8 mouse cellular contexts compared by ENCODE assay signal in the genomic region with DNA sequence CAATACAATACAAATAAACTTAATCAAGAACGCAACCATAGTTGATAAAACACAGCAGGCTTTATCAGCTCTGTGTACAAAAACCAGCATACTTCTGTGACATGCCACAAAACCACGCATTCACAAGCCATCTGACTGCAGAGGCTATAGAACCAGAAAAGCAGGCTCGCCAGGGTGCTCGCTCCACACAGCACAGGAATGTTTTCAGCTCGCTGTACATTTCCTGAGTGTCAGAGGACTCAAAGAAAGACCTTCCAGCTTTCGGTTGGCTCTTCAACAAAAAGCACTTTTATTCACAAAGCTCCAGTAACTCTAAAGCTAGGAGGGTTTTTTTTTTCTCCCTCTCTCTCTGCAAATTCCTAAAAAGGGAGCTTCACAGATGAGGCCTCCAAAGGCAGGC. TPM values are rescaled to one million over a fixed set of nuclear protein-coding genes. Genes with fewer than 3 reads are reported as not detected.
DNase-seq lines count a peak whose midpoint lies in the region; ATAC-seq and TF ChIP-seq lines count a peak whose summit lies in the region.

No protein-coding gene starts in this region.

- no peak overlapping the region for H3K4me3 ChIP-seq in forebrain, embryonic 15.5 days
- H3K4me3 ChIP-seq in lung, postnatal 0 days (ENCODE audit: low read depth, low read length), result no peak overlapping the region
- H3K4me3 ChIP-seq in stomach, embryonic 16.5 days (replicated peaks; ENCODE audit: low read length), result no peak overlapping the region; the same call in 1 of the 2 replicates

- 16% methylated on average over 6 of the region's 6 CpGs for WGBS in forebrain, embryonic 15.5 days
- 20% methylated on average over 6 of the region's 6 CpGs for WGBS in lung, postnatal 0 days
- 10% methylated on average over 6 of the region's 6 CpGs for WGBS in stomach, embryonic 16.5 days

- H3K4me2 ChIP-seq in forebrain, embryonic 15.5 days (replicated peaks), result no peak overlapping the region
- no peak overlapping the region for H3K4me2 ChIP-seq in lung, postnatal 0 days (replicated peaks; ENCODE audit: low read depth, low read length)
- peak overlapping the region; percentile 45 for H3K4me2 ChIP-seq in stomach, embryonic 16.5 days (ENCODE audit: low read depth, low read length)

- no peaks in the 10 kb centered on the region for H3K9me3 ChIP-seq in forebrain, embryonic 15.5 days
- H3K9me3 ChIP-seq in lung, postnatal 0 days (ENCODE audit: low read length), result no peaks in the 10 kb centered on the region
- H3K9me3 ChIP-seq in stomach, embryonic 16.5 days (replicated peaks; ENCODE audit: control insufficient read depth, low read length), result no peaks in the 10 kb centered on the region

- peaks cover 20% of the 10 kb centered on the region for H3K4me1 ChIP-seq in forebrain, embryonic 15.5 days
- H3K4me1 ChIP-seq in lung, postnatal 0 days (ENCODE audit: insufficient read depth, low read depth, low read length), result peaks cover 5% of the 10 kb centered on the region; the same call in 1 of the 2 replicates
- H3K4me1 ChIP-seq in stomach, embryonic 16.5 days (ENCODE audit: control insufficient read depth, insufficient read depth, low read length), result peaks cover 24% of the 10 kb centered on the region

- peak; percentile 25; the same call in 1 of the 2 replicates for TF ChIP-seq EP300 in lung, postnatal 0 days (IDR thresholded peaks at IDR 0.05)

- no peaks in the 10 kb centered on the region for H3K36me3 ChIP-seq in forebrain, embryonic 15.5 days
- H3K36me3 ChIP-seq in lung, postnatal 0 days (ENCODE audit: insufficient read depth, low read length), result no peaks in the 10 kb centered on the region
- H3K36me3 ChIP-seq in stomach, embryonic 16.5 days (ENCODE audit: control insufficient read depth, insufficient read depth, low read length), result no peaks in the 10 kb centered on the region

- no peak overlapping the region for H3K9ac ChIP-seq in forebrain, embryonic 15.5 days (replicated peaks)
- H3K9ac ChIP-seq in lung, postnatal 0 days (replicated peaks; ENCODE audit: low read depth), result no peak overlapping the region
- H3K9ac ChIP-seq in stomach, embryonic 16.5 days (ENCODE audit: low read length), result peak overlapping the region; percentile 34; the same call in 1 of the 2 replicates

- H3K27ac ChIP-seq in forebrain, embryonic 15.5 days (replicated peaks), result peak overlapping the region; percentile 50
- H3K27ac ChIP-seq in lung, postnatal 0 days (ENCODE audit: low read length), result peak overlapping the region; percentile 52
- H3K27ac ChIP-seq in stomach, embryonic 16.5 days (ENCODE audit: low read length), result peak overlapping the region; percentile 95

- ATAC-seq in forebrain, embryonic 15.5 days (replicated peaks), result peak; percentile 51; the same call in 1 of the 2 replicates
- ATAC-seq in lung, postnatal 0 days, result peak; percentile 83
- ATAC-seq in stomach, embryonic 16.5 days (ENCODE audit: insufficient read depth, low FRiP score), result peak; percentile 77; the same call in 1 of the 2 replicates

- DNase-seq in urinary bladder, postnatal 14 days (ENCODE audit: low spot score), result peak; percentile 77
- no peak for DNase-seq in urinary bladder, postnatal 4 days (ENCODE audit: low spot score in 2 of 2)
- peak; percentile 84 for DNase-seq in lung, postnatal 0 days (ENCODE audit: low spot score)
- DNase-seq in liver, result no peak
- no peak for DNase-seq in c-Kit-positive CD71-positive TER-119-positive erythroid progenitor cells, embryonic 14.5 days (ENCODE audit: low spot score)
- DNase-seq in gastrocnemius, adult 18-20 months (ENCODE audit: low spot score), result no peak

- H3K27me3 ChIP-seq in forebrain, embryonic 15.5 days, result no peaks in the 10 kb centered on the region
- no peaks in the 10 kb centered on the region for H3K27me3 ChIP-seq in lung, postnatal 0 days (replicated peaks; ENCODE audit: insufficient read depth, low read length)
- H3K27me3 ChIP-seq in stomach, embryonic 16.5 days (ENCODE audit: control insufficient read depth, insufficient read depth, low read length), result no peaks in the 10 kb centered on the region

- TF ChIP-seq CTCF in lung, postnatal 0 days (IDR thresholded peaks at IDR 0.05), result no peak

RNA-seq across cellular contexts. Expression of a gene that starts 53.9 kb away (rescaled TPM):
- polyA plus RNA-seq in forebrain, embryonic 15.5 days (2015; fragmentation: Nextera tagmentation; extraction: Ambion mirVana), result 3.3 and 3.7 TPM in 2 replicates
- polyA plus RNA-seq in lung, postnatal 0 days (2015; fragmentation: Nextera tagmentation; extraction: Ambion mirVana), result 4.2 TPM in 2 replicates
- 4.1 and 5.0 TPM in 2 replicates for polyA plus RNA-seq in stomach, embryonic 16.5 days (2015; fragmentation: Nextera tagmentation; extraction: Ambion mirVana)
- total RNA-seq in gastrocnemius, adult 18-20 months (2021), result 1 to 10 TPM; 2.8 to 3.2 TPM

Comparison
In these comparisons a context has a peak if more than half of its experiments do, and no peak if none do; other contexts are left out.
1. DNase-seq: peak in urinary bladder, postnatal 14 days (single experiment) and lung, postnatal 0 days (single experiment); none in urinary bladder, postnatal 4 days (0 of 2), liver (single experiment), c-Kit-positive CD71-positive TER-119-positive erythroid progenitor cells, embryonic 14.5 days (single experiment) and gastrocnemius, adult 18-20 months (single experiment).
2. Peak in every context shown above with its lines, with median percentiles within 50 percentile points of each other: ATAC-seq and H3K27ac ChIP-seq.